Comparison of ENCODE assay signal across 31 mouse cellular contexts in the genomic region with DNA sequence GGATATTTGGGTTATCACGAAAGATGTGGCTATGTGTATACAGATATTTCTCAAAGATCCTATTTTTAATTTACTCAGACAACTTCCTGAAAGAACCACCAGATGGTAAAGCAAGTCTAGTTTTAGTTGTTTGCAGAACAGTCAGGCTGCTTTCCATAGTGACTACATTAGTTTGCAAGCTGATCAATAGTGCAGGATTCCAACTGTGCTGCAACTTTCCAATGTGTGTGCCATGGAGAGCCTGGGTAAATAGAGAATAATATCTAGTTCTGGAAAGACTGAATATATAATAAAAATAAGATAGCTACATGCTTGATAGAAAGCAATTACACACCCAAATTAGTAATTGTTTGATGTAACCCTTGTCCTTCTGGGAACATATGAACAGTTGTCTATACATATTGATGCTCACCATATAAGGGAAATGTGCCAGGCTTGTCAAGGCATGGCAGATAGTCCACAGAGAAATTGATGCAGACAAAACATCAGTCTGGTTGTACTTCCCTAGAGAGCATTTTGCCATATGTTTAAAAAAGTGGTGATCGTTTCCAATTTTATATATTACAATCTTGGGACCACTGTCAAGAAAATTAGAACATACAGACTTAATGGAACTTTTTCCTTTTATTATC. TPM values are rescaled to one million over a fixed set of nuclear protein-coding genes. Genes with fewer than 3 reads are reported as not detected.
DNase-seq lines count a peak whose midpoint lies in the region; ATAC-seq lines count a peak whose summit lies in the region.
"Had no signal": no experiment of that assay in that cellular context is flagged by ENCODE, and none has a peak within 500 bp of the region (broad histone marks: within the 10 kb centered on the region; RNA-seq: fewer than 3 reads in every experiment).

No protein-coding gene starts in this region.

- no peaks in the 10 kb centered on the region for H3K9me3 ChIP-seq in forebrain, embryonic 15.5 days
- no peaks in the 10 kb centered on the region for H3K9me3 ChIP-seq in forebrain, embryonic 12.5 days
- no peaks in the 10 kb centered on the region for H3K9me3 ChIP-seq in hindbrain, embryonic 11.5 days (ENCODE audit: control insufficient read depth, low read length)
- H3K9me3 ChIP-seq in heart, embryonic 10.5 days = no peaks in the 10 kb centered on the region
- H3K9me3 ChIP-seq: heart, embryonic 13.5 days; hindbrain, embryonic 10.5 days; kidney, embryonic 15.5 days; limb, embryonic 10.5 days; limb, embryonic 15.5 days; neural tube, embryonic 12.5 days had no signal

- no peak overlapping the region for H3K27ac ChIP-seq in forebrain, embryonic 15.5 days (replicated peaks)
- no peak overlapping the region for H3K27ac ChIP-seq in forebrain, embryonic 12.5 days
- H3K27ac ChIP-seq in hindbrain, embryonic 11.5 days (ENCODE audit: low read depth, low read length) = no peak overlapping the region
- H3K27ac ChIP-seq in heart, embryonic 10.5 days = no peak overlapping the region
- H3K27ac ChIP-seq: heart, adult 2 months; heart, embryonic 13.5 days; hindbrain, embryonic 10.5 days; kidney, embryonic 15.5 days; limb, embryonic 10.5 days; limb, embryonic 15.5 days; neural tube, embryonic 12.5 days had no signal

- H3K36me3 ChIP-seq in forebrain, embryonic 15.5 days = no peaks in the 10 kb centered on the region
- H3K36me3 ChIP-seq in forebrain, embryonic 12.5 days (replicated peaks) = no peaks in the 10 kb centered on the region
- H3K36me3 ChIP-seq in hindbrain, embryonic 11.5 days (ENCODE audit: control insufficient read depth, insufficient read depth, low read length) = no peaks in the 10 kb centered on the region
- H3K36me3 ChIP-seq in heart, embryonic 10.5 days = no peaks in the 10 kb centered on the region
- H3K36me3 ChIP-seq: heart, embryonic 13.5 days; hindbrain, embryonic 10.5 days; kidney, embryonic 15.5 days; limb, embryonic 10.5 days; limb, embryonic 15.5 days; neural tube, embryonic 12.5 days had no signal

- H3K4me2 ChIP-seq in forebrain, embryonic 15.5 days (replicated peaks) = no peak overlapping the region
- H3K4me2 ChIP-seq in forebrain, embryonic 12.5 days = no peak overlapping the region
- no peak overlapping the region for H3K4me2 ChIP-seq in hindbrain, embryonic 11.5 days (replicated peaks; ENCODE audit: low read depth, low read length)
- H3K4me2 ChIP-seq: heart, embryonic 13.5 days; kidney, embryonic 15.5 days; limb, embryonic 15.5 days; midbrain, embryonic 11.5 days; neural tube, embryonic 12.5 days had no signal

- no peaks in the 10 kb centered on the region for H3K27me3 ChIP-seq in forebrain, embryonic 15.5 days
- H3K27me3 ChIP-seq in forebrain, embryonic 12.5 days = no peaks in the 10 kb centered on the region
- H3K27me3 ChIP-seq in hindbrain, embryonic 11.5 days (ENCODE audit: control insufficient read depth, insufficient read depth, low read length) = no peaks in the 10 kb centered on the region
- H3K27me3 ChIP-seq in heart, embryonic 10.5 days (ENCODE audit: insufficient read depth, poor library complexity, severe bottlenecking) = no peaks in the 10 kb centered on the region
- H3K27me3 ChIP-seq: heart, embryonic 13.5 days; kidney, embryonic 15.5 days; limb, embryonic 15.5 days; neural tube, embryonic 12.5 days; Patski had no signal

- no peak overlapping the region for H3K9ac ChIP-seq in forebrain, embryonic 15.5 days (replicated peaks)
- no peak overlapping the region for H3K9ac ChIP-seq in forebrain, embryonic 12.5 days
- no peak overlapping the region for H3K9ac ChIP-seq in hindbrain, embryonic 11.5 days (ENCODE audit: low read depth, low read length)
- H3K9ac ChIP-seq: heart, embryonic 13.5 days; kidney, embryonic 15.5 days; limb, embryonic 15.5 days; neural tube, embryonic 12.5 days had no signal

- no peak overlapping the region for H3K4me3 ChIP-seq in forebrain, embryonic 15.5 days
- no peak overlapping the region for H3K4me3 ChIP-seq in forebrain, embryonic 12.5 days (replicated peaks)
- H3K4me3 ChIP-seq in hindbrain, embryonic 11.5 days (ENCODE audit: low read depth, low read length) = no peak overlapping the region
- H3K4me3 ChIP-seq in heart, embryonic 10.5 days = no peak overlapping the region
- H3K4me3 ChIP-seq: erythroblast, embryonic 14.5 days; heart, adult 2 months; heart, embryonic 13.5 days; hindbrain, embryonic 10.5 days; kidney, embryonic 15.5 days; limb, embryonic 10.5 days; limb, embryonic 15.5 days; neural tube, embryonic 12.5 days had no signal

- DNase-seq in right cerebral cortex, postnatal 10 days (ENCODE audit: low spot score in 2 of 2) = peak; percentile 27 to 29
- DNase-seq in right cerebral cortex, postnatal 36 days (ENCODE audit: low spot score in 2 of 2) = no peak
- DNase-seq in layer of hippocampus, adult 8-10 months (ENCODE audit: low spot score in 2 of 2) = peak; percentile 6 to 11
- no peak for DNase-seq in hindbrain, embryonic 11.5 days (ENCODE audit: low spot score)
- no peak for DNase-seq in heart, embryonic 10.5 days (ENCODE audit: low spot score)
- DNase-seq: adrenal gland, postnatal 14 days; cerebellum, adult 2 months; cerebellum, postnatal 14 days; gastrocnemius, postnatal 25 days; heart, adult 2 months; heart, postnatal 10 days; kidney, adult 18-20 months; kidney, postnatal 25 days; lung, postnatal 36 days; right cerebral cortex, adult 18-20 months; thymus, adult 2 months; thymus, postnatal 36 days had no signal

- ATAC-seq in forebrain, embryonic 15.5 days (replicated peaks) = 0 out of 2 replicates have a peak, but pooled peaks have one; percentile 63
- ATAC-seq in forebrain, embryonic 12.5 days (ENCODE audit: low FRiP score) = no peak
- ATAC-seq in hindbrain, embryonic 11.5 days (ENCODE audit: low FRiP score) = no peak
- ATAC-seq: hindbrain, embryonic 16.5 days; midbrain, embryonic 16.5 days; Patski had no signal

- 75% methylated on average over 2 of the region's 2 CpGs for WGBS in forebrain, embryonic 15.5 days
- WGBS in forebrain, embryonic 12.5 days = 89% methylated on average over 2 of the region's 2 CpGs
- 92% methylated on average over 2 of the region's 2 CpGs for WGBS in hindbrain, embryonic 11.5 days
- WGBS in heart, embryonic 10.5 days = 81% methylated on average over 2 of the region's 2 CpGs

- no peaks in the 10 kb centered on the region for H3K4me1 ChIP-seq in forebrain, embryonic 15.5 days
- H3K4me1 ChIP-seq in forebrain, embryonic 12.5 days = no peaks in the 10 kb centered on the region
- H3K4me1 ChIP-seq in hindbrain, embryonic 11.5 days (replicated peaks; ENCODE audit: control insufficient read depth, insufficient read depth, low read length) = no peaks in the 10 kb centered on the region
- H3K4me1 ChIP-seq in heart, embryonic 10.5 days = no peaks in the 10 kb centered on the region
- H3K4me1 ChIP-seq: heart, embryonic 13.5 days; hindbrain, embryonic 10.5 days; limb, embryonic 10.5 days; limb, embryonic 15.5 days; neural tube, embryonic 12.5 days had no signal

RNA-seq across cellular contexts. Expression of a gene that starts 50.7 kb away (rescaled TPM):
- 10.9 and 11.7 TPM in 2 replicates for polyA plus RNA-seq in forebrain, embryonic 15.5 days (2015; fragmentation: Nextera tagmentation; extraction: Ambion mirVana)
- polyA plus RNA-seq in forebrain, embryonic 12.5 days (2016; fragmentation: Nextera tagmentation; extraction: Ambion mirVana) = 17.0 and 17.2 TPM in 2 replicates
- 10 to 100 TPM in 1 of 4 experiments, 1 to 10 TPM in 3; 8.3 to 12.8 (median 9.3) TPM for total RNA-seq in layer of hippocampus, adult 8-10 months (2022)
- polyA plus RNA-seq in hindbrain, embryonic 11.5 days (2014; fragmentation: Nextera tagmentation; extraction: Ambion mirVana) = 23.6 and 24.0 TPM in 2 replicates
- polyA plus RNA-seq in heart, embryonic 10.5 days (2016; fragmentation: Nextera tagmentation; extraction: Ambion mirVana) = 15.2 and 17.8 TPM in 2 replicates
- total RNA-seq: MEL had no signal

Comparison
In these comparisons a context has a peak if more than half of its experiments do, and no peak if none do; other contexts are left out.
1. DNase-seq: peak in right cerebral cortex, postnatal 10 days (2 of 2) and layer of hippocampus, adult 8-10 months (2 of 2); none in right cerebral cortex, postnatal 36 days (0 of 2), hindbrain, embryonic 11.5 days (single experiment) and heart, embryonic 10.5 days (single experiment).